Mouse (Mus musculus) A20 (cell line): ENCODE results near the gene Ccer2.

Experiments used
- DNase-seq: peaks from one replicate; pipeline ENCODE4 v3.0.0-alpha.2; 2011; ENCODE audit warnings: low read depth, low spot score

Gene Ccer2

DNA sequence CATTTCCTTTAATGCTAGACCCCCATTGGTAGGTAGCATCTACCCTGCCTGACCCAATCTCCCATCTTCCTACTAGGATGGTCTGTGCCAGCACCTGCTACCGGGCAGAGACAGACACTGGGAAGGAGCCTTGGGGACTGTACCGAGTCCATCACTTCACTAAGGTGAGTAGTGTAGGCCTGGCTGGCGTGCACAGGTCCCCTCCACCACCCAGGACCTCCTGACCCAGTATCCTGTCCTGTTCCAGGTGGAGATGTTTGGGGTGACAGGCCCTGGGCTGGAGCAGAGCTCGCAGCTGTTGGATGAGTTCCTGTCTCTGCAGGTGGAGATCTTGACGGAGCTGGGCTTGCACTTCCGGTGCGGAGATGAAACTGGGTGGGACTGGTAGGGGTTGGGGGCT is 6.0 kb upstream of the Ccer2 start:
- DNase-seq: no peak

DNA sequence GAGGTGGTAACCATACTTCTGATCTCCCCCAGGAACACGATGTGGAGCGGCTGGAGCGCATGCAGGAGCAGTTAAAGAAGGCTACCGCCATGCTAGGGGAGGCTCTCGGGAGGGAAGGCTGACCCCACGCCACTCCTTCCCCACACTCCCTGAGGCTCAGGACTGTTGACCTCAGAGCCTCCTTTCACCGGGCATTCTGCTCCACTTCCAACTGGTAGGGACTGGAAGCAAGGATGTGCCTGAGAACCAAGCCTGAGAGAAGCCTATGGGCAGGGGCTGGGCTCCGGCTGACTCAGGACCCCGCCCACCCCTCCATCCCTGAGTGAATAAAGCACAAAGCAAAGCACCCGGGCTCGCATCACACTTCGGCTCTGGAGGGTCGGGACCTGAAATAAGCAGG is 2.6 kb downstream of the Ccer2 start:
- no peak for DNase-seq

DNA sequence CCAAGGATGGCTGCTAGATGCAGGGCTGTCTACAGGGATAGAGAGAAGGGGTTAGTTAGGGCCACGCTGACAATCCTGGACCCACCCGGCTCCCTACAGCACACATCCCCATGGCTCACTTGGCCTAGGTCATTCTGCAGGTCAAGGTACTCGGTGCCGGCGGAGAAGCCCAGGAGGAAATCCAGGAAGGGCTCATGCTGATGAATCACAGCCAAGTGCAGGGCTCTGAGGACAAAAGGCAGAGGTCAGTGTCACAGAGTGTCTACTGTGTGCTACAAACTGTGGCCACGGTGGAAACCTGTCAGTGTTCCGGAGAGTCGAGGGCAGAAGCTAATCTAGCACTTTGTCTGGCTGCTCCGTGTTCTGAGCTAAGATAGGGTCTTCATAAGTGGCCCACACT is 5.9 kb downstream of the Ccer2 start:
- DNase-seq: no peak

DNA sequence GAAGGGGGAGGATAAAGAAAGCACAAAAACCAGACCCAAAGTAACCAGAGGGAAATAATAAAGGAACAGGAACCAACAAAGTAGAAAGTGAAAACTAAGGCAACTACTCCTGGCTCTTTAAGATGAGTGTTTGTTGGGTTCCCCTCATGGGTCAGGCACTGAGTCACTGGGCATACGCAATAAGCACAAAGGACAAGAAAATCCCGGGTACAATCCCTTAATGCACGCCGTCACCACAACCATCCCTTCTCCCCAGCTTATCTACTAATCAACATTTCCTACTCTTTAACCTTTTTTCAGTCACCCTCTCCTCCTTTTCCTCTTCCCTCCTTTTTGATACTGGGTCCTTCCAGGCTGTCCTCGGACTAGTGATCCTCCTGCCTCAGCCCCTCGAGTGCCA is 9.2 kb downstream of the Ccer2 start:
- peak; percentile 32 for DNase-seq

DNA sequence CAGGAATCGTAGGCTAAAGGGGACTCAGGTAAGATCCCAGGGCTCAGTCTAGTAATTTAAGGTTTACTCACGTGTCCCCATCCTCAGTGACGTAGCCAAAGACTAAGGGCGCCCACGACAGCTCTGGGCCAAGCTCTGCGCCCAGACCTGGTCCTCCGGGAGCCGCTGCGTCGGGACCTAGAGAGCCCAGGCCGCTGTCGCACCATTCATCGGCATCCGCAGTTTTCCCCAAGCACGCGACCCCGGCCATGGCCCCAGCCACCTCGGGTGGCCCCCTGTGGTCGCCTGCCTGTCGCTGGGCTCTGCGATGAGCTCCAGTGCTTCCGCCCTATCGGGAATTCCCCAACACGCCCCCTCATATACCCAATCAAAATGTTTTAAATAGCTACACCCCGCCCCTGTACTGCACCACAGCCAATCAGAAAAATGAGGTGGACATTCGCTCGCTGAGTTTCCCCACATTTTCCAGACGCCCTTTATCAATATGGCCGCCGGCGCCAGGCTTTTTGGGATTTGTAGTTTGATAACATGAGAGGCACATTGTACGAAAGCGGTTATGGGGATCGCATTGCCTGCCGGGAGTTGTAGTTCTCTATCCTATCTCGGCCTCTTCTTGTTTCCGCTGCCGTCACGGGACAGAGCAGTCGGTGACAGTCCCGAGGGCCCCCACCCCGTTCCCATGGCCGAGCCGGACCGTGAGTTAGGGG is 10.4 kb downstream of the Ccer2 start, which contains the start of gene Sirt2:
Gene Sirt2, plus strand, starts transcription at position 563 of the 707 bp plus-strand sequence.
- DNase-seq: peak; percentile 99

DNA sequence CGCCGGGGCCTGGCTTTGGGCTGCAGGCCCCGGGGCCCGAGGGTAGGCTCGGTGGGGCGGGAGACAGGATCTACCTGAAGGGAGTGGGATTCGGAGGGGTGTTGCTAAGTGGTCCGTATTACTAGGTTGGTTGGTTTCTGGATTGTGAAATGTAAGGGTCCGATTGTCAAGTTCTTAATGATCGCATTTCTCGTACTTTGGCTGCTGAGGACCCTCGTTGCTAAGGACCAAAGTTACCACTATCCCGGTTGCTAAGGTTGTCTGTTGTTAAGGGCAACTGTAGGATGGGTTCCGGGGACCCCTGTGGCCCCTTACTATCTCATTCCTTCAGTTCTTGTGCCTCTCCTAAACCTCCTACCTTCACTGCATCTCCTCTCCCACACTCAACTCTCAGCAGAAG is 10.9 kb downstream of the Ccer2 start:
- DNase-seq: no peak

DNA sequence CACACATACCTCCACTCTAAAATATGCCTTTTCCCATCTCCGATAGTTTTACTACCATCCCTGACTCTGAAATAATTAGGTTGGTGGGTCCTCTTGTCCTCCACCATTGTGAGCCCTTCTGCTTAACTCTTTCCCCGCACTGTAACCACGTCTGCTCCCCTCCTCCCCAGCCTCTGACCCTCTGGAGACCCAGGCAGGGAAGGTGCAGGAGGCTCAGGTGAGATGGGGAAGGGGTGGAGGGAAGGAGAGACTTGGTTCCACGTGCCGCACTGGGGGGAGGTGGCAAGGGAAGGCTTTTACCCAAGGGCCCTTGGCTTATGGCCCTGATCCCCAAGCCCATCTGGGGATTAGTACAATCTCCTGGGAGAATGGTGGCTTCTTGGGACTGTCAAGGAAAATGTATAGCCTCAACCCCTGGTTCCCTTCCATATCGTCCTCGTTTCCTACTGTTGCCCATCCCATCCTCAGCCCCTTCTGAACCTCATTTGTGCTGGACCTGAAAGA is 11.5 kb downstream of the Ccer2 start, which contains the start of gene Nfkbib:
Gene Nfkbib, minus strand, starts transcription at position 51 of the 504 bp plus-strand sequence.
- DNase-seq: no peak

DNA sequence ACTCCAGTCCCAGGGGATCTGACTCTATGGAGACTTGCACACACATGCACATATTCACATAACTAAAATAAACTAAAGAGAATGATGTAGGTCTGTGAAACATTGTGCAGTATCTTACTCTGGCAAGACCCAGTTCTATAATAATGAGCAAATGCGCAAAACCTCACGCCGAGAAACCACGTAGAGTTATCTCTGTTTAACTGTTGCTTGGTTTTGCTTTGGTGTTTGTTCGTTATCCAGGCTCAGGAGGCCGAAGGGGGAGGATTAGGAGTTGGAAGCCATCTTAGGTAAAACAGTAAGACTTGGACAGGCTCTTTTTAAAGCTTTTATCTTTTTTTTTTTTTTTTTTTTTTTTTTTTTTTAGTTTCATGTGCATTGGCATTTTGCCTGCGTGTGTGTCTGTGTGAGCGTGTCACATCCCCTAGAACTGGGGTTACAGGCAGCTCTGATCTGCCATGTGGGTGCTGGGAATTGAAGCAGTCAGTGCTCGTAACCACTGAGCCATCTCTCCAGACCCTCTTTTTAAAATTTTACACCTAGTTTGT is 13.5 kb downstream of the Ccer2 start:
- no peak for DNase-seq

DNA sequence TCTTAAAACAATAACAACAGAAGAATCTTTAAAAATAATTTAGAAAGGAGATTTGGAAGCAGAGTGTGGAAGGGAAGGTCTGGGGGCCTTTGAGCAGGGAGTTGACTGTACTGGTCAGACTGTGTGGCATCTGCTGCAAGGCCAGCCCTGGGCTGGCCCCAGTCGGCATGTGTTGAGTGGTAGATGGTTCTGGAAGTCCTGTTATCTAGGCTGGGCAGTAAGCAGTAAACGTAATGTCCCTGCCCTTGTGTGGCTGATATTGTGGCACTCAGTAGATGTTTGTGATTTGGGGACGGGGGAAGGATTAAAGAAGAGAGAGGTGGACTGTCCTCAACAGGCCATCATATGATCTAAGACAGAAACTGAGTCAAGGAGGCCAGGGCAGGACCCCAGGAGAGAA is 14.3 kb downstream of the Ccer2 start:
- no peak for DNase-seq

DNA sequence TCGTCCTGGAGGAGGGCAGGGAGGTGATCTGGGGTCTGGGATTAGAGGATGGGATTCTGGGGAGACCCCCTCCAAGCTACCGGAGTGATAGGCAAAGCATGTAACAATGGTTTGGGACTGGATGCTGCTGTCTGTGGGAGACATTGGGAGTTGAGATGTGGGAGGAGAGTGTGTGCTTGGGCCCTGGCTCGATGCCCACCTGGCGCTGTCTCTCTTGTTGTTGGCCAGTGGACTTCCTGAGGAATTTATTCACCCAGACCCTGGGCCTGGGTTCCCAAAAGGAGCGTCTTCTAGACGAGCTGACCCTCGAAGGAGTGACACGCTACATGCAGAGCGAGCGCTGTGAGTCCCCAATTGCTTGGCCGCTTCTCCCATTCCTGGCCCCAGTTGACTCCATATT is 15.9 kb downstream of the Ccer2 start:
- no peak for DNase-seq

DNA sequence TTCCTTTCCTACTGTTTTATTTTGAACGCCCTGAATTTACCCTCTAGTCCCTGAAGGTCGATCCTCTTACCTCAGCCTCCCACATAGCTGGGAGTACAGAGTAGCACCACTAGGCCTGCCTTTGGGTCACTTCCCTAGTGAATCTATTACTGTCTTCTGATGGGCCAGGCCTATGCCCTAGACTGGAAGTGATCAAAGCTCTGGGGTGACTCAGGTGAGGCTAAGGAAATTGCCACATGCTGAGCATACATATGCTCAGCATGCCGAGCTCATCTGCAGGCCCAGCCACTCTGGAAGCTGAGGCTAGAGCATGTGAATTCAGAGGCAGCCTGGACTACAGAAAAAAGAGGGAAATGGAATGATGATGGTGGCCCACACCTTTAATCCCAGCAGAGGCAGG is 17.2 kb downstream of the Ccer2 start:
- no peak for DNase-seq

DNA sequence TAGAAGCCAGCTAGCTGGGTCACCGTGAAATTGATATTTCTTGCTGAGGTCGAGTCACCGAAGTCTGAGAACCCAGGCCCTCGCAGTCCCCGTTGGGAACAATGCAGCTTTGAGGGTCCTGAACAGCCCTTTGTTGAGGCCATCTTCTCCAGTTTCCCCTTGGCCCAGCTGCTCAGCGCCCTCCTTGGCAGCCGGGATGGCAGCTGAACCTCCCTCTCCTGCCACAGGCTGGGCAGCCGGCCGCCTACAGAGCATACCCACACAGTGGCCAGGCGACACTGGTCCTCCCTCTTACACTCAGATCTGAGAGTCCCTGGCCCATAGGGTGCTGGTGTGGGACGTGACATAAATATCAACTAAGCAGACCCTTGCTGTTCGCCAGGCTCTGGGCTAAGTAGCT is 18.2 kb downstream of the Ccer2 start:
- no peak for DNase-seq

DNA sequence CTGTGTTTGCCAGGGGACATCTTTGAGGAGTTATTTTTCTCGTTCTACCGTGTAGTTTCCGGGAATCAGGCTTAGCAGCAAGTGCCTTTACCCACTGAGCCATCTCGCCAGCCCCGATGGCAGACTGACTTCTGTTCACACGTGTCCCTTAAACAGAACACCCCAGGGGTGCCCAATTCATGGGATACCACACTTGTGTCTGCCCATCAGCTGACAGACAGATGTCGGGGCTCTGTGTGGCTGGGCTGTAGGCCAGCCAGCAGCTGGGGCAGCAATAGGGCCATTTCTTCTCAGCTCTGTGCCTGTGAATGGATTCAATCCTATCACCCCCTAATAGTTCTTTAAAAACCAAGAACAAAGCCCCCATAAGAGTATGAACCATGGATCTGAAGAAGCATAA is 19.2 kb downstream of the Ccer2 start:
- DNase-seq: no peak

DNA sequence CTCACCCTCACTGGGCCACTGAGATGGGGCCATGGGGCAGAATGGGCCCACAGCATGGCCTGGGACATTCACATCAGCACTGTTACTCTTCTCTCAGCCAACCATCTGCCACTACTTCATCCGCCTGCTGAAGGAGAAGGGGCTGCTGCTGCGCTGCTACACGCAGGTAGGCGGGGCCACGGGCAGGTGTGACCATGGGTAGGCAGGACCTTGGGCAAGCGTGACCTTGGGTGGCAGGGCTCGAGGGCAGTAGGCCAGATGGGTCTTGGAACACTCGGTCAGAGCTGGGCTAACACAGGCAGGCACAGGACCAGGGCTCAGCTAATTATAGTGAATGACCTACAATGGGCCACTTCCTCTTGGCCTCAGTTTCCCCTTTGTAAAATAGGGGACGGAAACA is 22.9 kb downstream of the Ccer2 start:
- no peak for DNase-seq

DNA sequence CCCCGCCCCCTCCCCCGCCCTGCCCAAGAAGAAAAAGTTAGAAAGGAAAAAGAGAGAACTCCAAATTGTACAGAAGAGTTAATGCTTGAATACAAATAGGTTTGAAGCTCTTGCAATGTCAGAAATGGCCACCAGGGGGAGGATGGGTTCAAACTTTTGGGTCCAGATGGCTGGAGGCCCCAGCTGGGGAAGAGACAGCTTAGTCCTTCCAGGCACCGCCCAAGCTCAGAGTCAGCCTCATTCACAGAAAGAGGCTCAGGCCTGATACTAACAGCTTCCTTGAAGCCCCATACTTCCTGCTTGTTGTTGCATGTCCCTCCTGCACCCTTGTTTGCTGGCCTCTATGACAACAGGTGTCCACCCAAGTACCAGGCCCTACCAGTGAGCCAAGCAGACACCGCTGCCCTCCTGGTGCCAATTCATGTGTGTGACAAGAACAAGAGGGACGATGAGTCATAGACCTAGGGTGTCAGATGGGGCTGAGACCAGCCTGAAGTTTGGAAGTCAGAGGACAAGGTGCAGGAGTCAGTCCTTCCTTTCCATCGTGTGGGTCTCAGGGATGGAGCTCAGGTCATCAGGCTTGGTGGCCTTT is 24.2 kb downstream of the Ccer2 start:
- peak; percentile 87 for DNase-seq

DNA sequence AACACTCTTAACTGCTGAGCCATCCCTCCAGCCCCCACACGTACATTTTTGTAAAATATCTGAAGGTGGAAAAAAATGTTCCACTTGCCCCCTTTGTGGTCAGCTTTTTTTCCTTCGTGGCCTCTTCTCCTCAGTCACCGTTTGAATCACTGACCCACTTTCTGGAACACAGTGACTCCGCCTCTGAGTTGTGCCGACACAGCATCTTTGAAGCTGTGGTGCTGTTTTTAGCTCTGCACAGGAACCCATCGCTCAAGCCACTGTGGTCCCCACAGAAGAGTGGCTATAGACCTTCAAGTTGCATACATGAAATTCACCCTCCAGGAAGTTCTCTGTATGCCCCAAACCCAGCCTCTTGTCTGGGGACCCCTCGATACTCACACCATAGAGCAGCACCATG is 24.9 kb downstream of the Ccer2 start:
- DNase-seq: no peak

DNA sequence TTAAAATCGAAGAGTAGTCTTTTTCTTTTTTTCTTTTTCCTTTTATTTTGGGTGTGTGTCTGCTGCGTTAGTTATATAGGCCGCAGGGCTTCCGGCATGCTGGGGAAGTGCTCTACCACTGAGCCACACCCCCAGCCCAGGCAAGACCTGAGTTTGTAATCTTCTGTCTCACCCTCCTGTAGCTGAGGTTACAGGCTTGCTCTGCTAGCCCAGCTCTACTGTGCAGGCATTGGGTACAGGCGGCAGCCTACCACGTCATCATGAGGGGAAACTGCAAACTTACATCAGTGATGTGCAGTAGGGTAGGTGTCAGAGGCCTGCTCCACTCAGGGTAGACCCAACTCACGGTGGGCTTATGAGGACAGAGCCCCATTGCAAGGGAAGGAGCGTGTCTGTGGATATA is 25.3 kb downstream of the Ccer2 start:
- DNase-seq: no peak

DNA sequence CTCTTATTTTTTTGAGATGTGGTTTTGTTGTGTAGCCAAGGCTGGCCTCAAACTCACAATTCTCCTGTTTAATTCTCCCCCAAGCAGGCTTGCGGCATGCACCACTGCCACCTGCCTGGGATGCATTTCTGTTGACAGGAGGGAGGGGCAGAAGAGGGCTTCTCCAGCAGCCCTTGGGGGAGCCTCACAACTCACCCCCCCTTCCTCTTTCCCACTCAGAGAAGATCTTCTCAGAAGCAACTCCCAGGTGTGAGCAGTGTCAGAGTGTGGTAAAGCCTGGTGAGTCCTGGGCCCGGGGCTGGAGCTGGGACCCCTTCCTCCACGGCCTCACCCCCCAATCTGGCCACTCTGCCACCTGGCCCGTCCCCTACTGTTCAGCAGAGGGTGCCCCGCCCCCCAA is 29.2 kb downstream of the Ccer2 start:
- DNase-seq: no peak

DNA sequence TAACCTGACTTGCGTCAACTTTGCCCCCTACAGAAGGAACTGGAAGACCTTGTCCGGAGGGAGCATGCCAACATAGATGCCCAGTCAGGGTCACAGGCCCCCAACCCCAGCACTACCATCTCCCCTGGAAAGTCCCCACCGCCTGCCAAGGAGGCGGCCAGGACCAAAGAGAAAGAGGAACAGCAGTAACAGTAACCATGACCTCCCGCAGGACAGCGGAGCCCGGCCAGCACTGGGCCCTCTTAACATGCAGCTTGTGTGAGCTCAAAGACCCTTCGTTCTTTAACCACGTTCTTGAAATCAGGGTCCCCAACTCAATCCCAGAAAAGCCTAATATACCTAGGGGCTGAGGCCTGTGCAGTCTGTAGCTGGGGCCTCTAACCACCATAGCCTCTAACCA is 31.9 kb downstream of the Ccer2 start:
- peak; percentile 53 for DNase-seq

DNA sequence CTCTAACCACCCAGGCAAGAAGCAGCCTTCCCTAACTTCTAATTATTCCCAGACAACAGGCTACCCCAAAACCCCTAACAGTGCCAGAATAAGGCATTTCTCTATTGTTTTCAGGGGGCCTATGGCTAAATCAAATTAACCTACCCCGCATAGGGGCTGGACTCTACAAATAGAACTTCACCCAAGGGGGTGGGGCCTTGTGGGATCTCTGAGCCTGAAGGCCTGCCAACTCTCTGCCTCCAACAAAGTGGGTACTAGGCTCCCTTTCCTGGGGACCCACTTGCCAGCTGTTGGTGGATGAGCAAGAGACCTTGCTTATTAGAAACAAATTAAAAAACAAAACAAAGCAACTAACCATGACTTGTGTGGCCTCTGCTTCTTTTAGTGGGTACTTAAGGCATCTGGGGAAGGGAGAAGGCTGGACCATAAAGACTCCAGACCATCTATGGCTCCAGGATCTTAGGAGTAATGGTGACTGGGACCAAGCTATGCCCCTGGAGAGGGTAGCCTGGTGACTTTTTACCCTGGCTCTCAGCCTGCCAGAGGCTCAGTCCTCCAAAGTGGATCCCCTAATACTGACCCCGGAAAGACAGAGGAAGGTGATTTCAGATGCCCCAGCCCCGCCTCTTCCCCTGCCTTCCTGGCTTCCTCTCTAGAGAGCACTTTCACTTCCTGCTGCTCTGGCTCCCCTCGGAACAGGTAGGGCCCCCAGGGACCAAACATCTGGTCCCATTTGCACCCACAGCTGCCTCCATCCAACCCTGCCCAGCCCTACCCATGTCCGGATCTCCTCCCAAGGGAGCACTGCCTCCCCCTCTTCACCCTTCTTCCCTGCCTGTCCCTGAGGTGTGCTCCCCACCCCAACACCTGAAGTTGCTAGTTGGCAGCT is 32.6 kb downstream of the Ccer2 start, which contains the start of gene Rinl:
Gene Rinl, plus strand, starts transcription at position 663 of the 889 bp plus-strand sequence.
- DNase-seq: peak; percentile 96

DNA sequence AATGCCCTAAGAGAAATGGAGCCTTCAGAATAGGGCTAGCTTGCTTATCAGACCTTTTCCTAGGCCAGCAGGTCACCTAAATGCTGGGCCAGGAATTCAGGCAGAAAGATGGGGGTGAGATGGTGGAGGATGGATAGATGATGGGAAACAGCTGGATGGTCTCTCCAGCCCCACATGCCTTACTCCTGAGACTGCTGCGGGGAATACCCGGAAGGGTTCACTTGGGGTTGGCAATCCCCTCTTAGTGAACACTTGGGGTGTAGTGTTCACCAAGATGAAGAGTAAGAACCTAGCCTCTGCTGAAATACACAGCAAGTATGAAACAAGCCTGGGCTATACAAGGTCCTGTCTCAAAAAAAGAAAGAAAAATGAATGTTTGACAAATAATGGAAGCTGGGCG is 33.3 kb downstream of the Ccer2 start:
- no peak for DNase-seq
